Mouse (Mus musculus) neural tube, embryonic 12.5 days (tissue): ENCODE data around the gene Ap1s3. TPM values are rescaled to one million over a fixed set of nuclear protein-coding genes. Genes with fewer than 3 reads are reported as not detected.
A peak's percentile ranks its signal among the peaks of the same experiment; 100 is the strongest.

Source experiments
- ATAC-seq: fragments of 200-750 bp; cut with Nextera tagmentation; 2 replicates; pipeline ENCODE4 v1.8.0; 2017; ENCODE audit warnings: low read depth, mild to moderate bottlenecking, moderate TSS enrichment, moderate library complexity; ENCODE audit not compliant: low FRiP score
- H3K27ac ChIP-seq: fragments of 300-500 bp; sonication (generic); 2 replicates; pipeline ENCODE4 v1.5.1; 2016
- H3K27me3 ChIP-seq: fragments of 300-500 bp; sonication (generic); replicated peaks from 2 replicates; pipeline ENCODE4 v1.6.1; 2016; ENCODE audit warnings: mild to moderate bottlenecking
- H3K36me3 ChIP-seq: fragments of 300-500 bp; sonication (generic); 2 replicates; pipeline ENCODE4 v1.6.1; 2016; ENCODE audit warnings: mild to moderate bottlenecking
- H3K4me1 ChIP-seq: fragments of 300-500 bp; sonication (generic); 2 replicates; pipeline ENCODE4 v1.6.1; 2016
- H3K4me2 ChIP-seq: fragments of 300-500 bp; sonication (generic); replicated peaks from 2 replicates; pipeline ENCODE4 v1.6.1; 2016; ENCODE audit warnings: mild to moderate bottlenecking
- H3K4me3 ChIP-seq: fragments of 300-500 bp; sonication (generic); 2 replicates; pipeline ENCODE4 v1.5.1; 2016
- H3K9ac ChIP-seq: fragments of 300-500 bp; sonication (generic); 2 replicates; pipeline ENCODE4 v1.6.1; 2016; ENCODE audit warnings: mild to moderate bottlenecking
- H3K9me3 ChIP-seq: fragments of 300-500 bp; sonication (generic); 2 replicates; pipeline ENCODE4 v1.6.1; 2016; ENCODE audit warnings: mild to moderate bottlenecking
- WGBS: fragments of 180-500 bp; shearing (Covaris S2); methylation state at CpG from one replicate; pipeline ENCODE4 v1.1.7; 2016; 5-methylcytosine and 5-hydroxymethylcytosine counted together
- polyA plus RNA-seq: library from polyadenylated mRNA; unstranded; fragments of >200 nt; fragmentation: Nextera tagmentation; extraction: Ambion mirVana; gene quantifications from 2 replicates; pipeline ENCODE4 v1.2.1, GENCODE M21; 2016

The Ap1s3 gene
- polyA plus RNA-seq, 1 experiment from 2014 or later = not detected

- peak; percentile 77 for ATAC-seq
- Histone ChIP-seq H3K9ac (no peak overlapping the region), H3K4me1 (0 out of 2 replicates have a peak, but pooled peaks cover 6% of the 10 kb centered on the region), H3K27me3 (no peaks in the 10 kb centered on the region), H3K36me3 (0 out of 2 replicates have a peak, but pooled peaks cover 3% of the 10 kb centered on the region), H3K4me2 (no peak overlapping the region), H3K9me3 (no peaks in the 10 kb centered on the region), H3K4me3 (no peak overlapping the region), H3K27ac (no peak overlapping the region)
- 38% methylated on average over 9 of the region's 9 CpGs for WGBS
Measured at GRCm38 (mm10) chr1:79697382-79697781, 25.6 kb upstream of the Ap1s3 start.

DNA sequence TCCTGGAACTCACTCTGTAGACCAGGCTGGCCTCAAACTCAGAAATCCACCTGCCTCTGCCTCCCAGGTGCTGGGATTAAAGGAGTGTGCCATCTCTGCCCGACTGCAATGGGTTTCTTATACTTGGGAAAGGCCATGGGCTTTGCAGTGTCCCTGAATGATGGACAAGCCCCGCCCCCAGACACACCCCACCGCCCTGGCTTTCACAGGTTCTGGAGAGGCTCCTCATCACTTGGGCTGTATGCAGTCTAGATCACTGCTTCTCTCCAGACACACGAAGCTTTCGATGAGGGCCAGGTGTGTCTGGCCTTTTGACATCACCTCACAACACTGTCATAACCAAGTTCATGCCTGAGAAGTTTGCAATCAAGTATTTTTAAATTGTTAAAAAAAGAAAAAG is 25.2 kb upstream of the Ap1s3 start:
- peak; percentile 35; the same call in 1 of the 2 replicates for ATAC-seq
- H3K27ac ChIP-seq = no peak overlapping the region
- no peak overlapping the region for H3K9ac ChIP-seq
- H3K4me2 ChIP-seq = no peak overlapping the region
- H3K9me3 ChIP-seq = no peaks in the 10 kb centered on the region
- WGBS = 63% methylated on average over 5 of the region's 5 CpGs
- H3K36me3 ChIP-seq = 0 out of 2 replicates have a peak, but pooled peaks cover 3% of the 10 kb centered on the region
- 0 out of 2 replicates have a peak, but pooled peaks cover 6% of the 10 kb centered on the region for H3K4me1 ChIP-seq
- H3K27me3 ChIP-seq = no peaks in the 10 kb centered on the region
- H3K4me3 ChIP-seq = no peak overlapping the region

- Histone ChIP-seq H3K27ac (no peak overlapping the region), H3K4me1 (0 out of 2 replicates have a peak, but pooled peaks cover 4% of the 10 kb centered on the region), H3K9ac (no peak overlapping the region), H3K27me3 (no peaks in the 10 kb centered on the region), H3K4me2 (no peak overlapping the region), H3K36me3 (no peaks in the 10 kb centered on the region), H3K9me3 (no peaks in the 10 kb centered on the region), H3K4me3 (no peak overlapping the region)
- no peak for ATAC-seq
- WGBS = 92% methylated on average over 3 of the region's 3 CpGs
Measured at GRCm38 (mm10) chr1:79692482-79692881, 20.7 kb upstream of the Ap1s3 start.

GRCm38 (mm10) chr1:79687254-79687653 is 15.5 kb upstream of the Ap1s3 start:
- Histone ChIP-seq H3K9ac (no peak overlapping the region), H3K4me2 (no peak overlapping the region), H3K36me3 (no peaks in the 10 kb centered on the region), H3K9me3 (no peaks in the 10 kb centered on the region), H3K4me3 (no peak overlapping the region), H3K4me1 (no peaks in the 10 kb centered on the region), H3K27ac (no peak overlapping the region), H3K27me3 (no peaks in the 10 kb centered on the region)
- ATAC-seq = no peak
- 88% methylated on average over 1 of the region's 1 CpGs for WGBS

- Histone ChIP-seq H3K9me3 (no peaks in the 10 kb centered on the region), H3K36me3 (no peaks in the 10 kb centered on the region), H3K4me1 (no peaks in the 10 kb centered on the region), H3K4me3 (no peak overlapping the region), H3K27me3 (no peaks in the 10 kb centered on the region), H3K27ac (no peak overlapping the region), H3K9ac (no peak overlapping the region), H3K4me2 (no peak overlapping the region)
- no peak for ATAC-seq
Measured at GRCm38 (mm10) chr1:79684027-79684426, 12.3 kb upstream of the Ap1s3 start.

DNA sequence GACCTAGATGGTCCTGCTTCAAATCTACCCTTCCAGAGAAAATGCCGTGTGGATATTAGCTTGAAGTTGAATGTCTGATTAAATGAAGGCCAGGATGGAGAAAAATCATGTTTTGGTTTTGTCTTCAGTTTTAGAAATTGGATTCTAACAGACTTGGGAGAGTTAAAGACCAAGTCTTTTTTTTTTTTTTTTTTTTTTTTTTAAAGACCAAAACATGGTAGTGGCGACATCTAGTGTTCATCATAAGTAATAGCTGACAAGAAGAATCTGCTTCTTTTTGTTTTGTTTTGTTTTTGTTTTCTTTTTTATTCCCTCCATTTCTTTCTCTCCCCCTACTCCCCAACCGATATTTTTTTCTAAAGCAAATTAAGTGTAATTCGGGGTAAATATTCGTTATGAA is 11.2 kb upstream of the Ap1s3 start:
- no peaks in the 10 kb centered on the region for H3K27me3 ChIP-seq
- H3K36me3 ChIP-seq = no peaks in the 10 kb centered on the region
- no peaks in the 10 kb centered on the region for H3K4me1 ChIP-seq
- no peak overlapping the region for H3K4me3 ChIP-seq
- H3K9me3 ChIP-seq = no peaks in the 10 kb centered on the region
- H3K9ac ChIP-seq = no peak overlapping the region
- ATAC-seq = no peak
- H3K27ac ChIP-seq = no peak overlapping the region
- WGBS = 14% methylated on average over 5 of the region's 5 CpGs
- H3K4me2 ChIP-seq = no peak overlapping the region

DNA sequence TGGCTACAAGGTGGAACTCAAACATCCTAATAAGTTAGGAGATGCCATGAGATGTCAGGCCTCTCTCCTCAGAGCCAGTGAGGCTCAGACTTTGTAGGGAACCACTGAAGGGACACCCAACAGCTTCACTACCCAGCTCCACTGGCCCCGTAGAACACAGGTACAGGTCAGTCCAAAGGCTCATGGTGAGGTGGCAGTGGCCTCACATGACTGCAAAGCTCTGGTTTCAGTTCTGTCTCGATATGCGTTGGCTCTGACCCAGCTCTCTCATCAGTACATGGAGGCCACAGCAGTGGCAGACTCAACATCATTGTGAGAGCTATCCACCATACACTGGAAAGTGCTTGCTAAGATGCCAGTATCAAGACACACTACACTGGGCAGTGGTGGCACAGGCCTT is 9.0 kb upstream of the Ap1s3 start:
- Histone ChIP-seq H3K27ac (no peak overlapping the region), H3K27me3 (no peaks in the 10 kb centered on the region), H3K36me3 (no peaks in the 10 kb centered on the region), H3K4me1 (no peaks in the 10 kb centered on the region), H3K4me3 (no peak overlapping the region), H3K9ac (no peak overlapping the region), H3K9me3 (no peaks in the 10 kb centered on the region), H3K4me2 (no peak overlapping the region)
- ATAC-seq = no peak
- WGBS = 90% methylated on average over 3 of the region's 3 CpGs

DNA sequence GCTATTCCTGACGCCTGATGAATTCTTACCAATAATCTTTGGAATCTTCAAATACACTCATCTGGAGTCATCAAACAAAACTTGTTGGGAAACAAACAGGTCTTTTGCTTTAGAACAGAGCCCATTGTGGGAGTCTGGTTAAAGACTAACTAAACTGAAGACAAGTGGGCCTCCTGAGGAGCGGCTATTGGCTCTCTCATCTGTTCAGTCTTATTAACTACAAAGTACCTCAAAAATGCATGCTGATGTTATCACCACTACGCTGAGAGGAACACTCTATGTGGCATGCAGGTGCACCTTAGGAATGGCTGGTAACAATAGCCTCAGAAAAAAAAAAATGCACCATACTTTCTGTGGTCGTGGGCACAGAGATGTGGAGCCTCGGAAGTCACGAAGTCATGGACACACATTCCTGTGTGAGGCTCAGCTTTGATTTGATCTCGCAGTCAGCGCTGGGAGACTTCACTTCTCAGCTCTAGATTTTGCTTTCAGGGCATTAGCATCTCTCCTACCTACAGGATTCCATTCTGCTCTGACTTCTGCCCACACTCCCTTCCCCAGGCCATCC is 6.4 kb upstream of the Ap1s3 start:
- no peak for ATAC-seq

DNA sequence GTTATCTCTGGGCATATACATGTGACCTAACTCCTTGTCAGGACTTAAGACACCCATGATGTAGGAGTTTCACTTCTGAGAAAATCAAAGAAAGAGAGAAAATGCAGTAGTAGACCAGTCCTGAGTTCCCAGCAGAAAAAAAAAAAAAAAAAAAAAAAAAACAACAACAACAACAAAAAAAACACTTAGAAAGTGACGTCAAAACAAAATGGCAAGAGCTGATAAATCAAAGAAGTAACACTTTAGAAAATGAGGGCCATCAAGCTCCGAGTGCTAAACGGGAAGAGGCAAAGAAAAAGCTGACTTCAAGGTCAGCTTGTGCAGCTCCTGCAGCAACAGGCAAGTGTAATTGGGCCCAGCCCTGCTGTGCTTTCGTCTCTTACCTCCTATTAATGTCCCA is 3.9 kb upstream of the Ap1s3 start:
- no peak overlapping the region for H3K27ac ChIP-seq
- no peaks in the 10 kb centered on the region for H3K9me3 ChIP-seq
- H3K4me1 ChIP-seq = peaks cover 16% of the 10 kb centered on the region
- H3K9ac ChIP-seq = no peak overlapping the region
- no peak for ATAC-seq
- H3K27me3 ChIP-seq = peaks cover 30% of the 10 kb centered on the region
- H3K4me2 ChIP-seq = no peak overlapping the region
- H3K36me3 ChIP-seq = no peaks in the 10 kb centered on the region
- no peak overlapping the region for H3K4me3 ChIP-seq
- 73% methylated on average over 4 of the region's 4 CpGs for WGBS

More for the DNA sequence above, 6.4 kb upstream of the Ap1s3 start:
- Histone ChIP-seq H3K36me3 (no peaks in the 10 kb centered on the region), H3K9ac (no peak overlapping the region), H3K4me2 (no peak overlapping the region), H3K9me3 (no peaks in the 10 kb centered on the region), H3K27ac (no peak overlapping the region), H3K4me3 (no peak overlapping the region), H3K27me3 (peaks cover 5% of the 10 kb centered on the region), H3K4me1 (no peaks in the 10 kb centered on the region)
- 57% methylated on average over 8 of the region's 8 CpGs for WGBS

DNA sequence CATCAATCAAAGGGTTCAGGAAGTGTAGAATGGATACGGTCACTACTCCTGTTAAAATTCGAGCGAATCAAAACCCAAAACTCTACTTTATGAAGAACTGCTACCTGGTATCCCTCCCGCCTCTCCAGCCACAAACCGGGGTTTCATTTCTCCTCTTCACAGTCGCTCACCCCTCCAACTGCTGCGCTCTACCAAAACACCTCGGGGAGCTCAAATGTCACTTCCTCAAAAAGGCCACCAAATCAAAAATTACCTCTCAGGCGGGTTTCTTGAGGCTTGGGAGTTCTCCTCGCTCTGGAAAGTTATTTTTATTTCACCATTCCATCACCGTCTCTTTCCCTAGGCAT is 603 bp downstream of the Ap1s3 start:
- Histone ChIP-seq H3K9ac (peak overlapping the region; percentile 35; the same call in 1 of the 2 replicates), H3K36me3 (no peaks in the 10 kb centered on the region), H3K27me3 (peaks cover 35% of the 10 kb centered on the region), H3K4me1 (peaks cover 16% of the 10 kb centered on the region), H3K4me2 (peak overlapping the region; percentile 98), H3K4me3 (peak overlapping the region; percentile 48), H3K27ac (no peak overlapping the region), H3K9me3 (no peaks in the 10 kb centered on the region)
- ATAC-seq = no peak
- WGBS = under 1% methylated on average over 11 of the region's 11 CpGs

DNA sequence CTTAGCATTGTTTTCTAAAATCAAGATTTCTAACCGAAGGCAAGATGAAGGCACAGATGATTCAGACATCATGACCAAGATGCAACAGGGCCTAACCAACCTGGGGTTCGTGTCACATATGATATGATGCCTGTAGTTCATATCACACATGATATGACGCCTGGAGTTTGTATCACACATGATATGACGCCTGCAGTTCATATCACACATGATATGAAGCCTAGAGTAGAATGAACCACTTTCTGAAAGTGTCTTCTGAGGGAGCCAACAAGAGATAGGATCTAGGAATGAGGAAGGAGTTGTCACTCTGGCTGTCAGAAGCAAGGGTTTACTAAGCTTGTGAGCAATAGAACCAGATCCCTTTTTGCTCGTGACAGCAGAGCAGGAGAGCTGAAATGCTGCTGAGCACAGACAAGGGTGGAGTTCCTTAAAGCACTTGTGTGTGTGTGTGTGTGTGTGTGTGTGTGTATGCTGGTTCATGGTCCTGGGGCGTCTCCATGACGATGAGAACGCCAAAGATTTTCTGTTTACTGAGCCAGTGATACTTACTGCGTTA is 2.3 kb downstream of the Ap1s3 start:
- WGBS = 86% methylated on average over 9 of the region's 9 CpGs
- H3K9ac ChIP-seq = no peak overlapping the region
- peaks cover 16% of the 10 kb centered on the region for H3K4me1 ChIP-seq
- ATAC-seq = no peak
- peaks cover 35% of the 10 kb centered on the region for H3K27me3 ChIP-seq
- H3K4me2 ChIP-seq = no peak overlapping the region
- H3K36me3 ChIP-seq = no peaks in the 10 kb centered on the region
- H3K9me3 ChIP-seq = no peaks in the 10 kb centered on the region
- no peak overlapping the region for H3K27ac ChIP-seq
- no peak overlapping the region for H3K4me3 ChIP-seq

DNA sequence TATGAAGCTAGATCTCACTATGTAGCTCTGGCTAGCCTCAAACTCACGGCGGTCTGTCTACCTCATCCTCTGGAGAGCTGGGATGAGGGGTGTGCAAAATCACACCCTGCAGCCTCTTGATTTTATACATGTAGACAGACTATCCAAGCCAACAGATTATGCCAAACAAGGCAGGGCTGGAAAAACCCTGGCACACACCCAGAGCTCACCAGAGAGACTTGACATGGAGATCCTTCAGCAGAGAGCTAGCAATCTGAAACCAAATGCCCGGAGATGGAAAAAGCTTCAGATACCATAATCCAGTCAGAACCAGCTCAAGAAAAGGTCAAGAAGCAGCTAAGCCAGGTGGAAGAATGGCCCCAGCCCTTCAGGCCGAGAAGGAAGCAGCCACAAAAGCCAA is 6.9 kb downstream of the Ap1s3 start:
- Histone ChIP-seq H3K36me3 (no peaks in the 10 kb centered on the region), H3K9me3 (no peaks in the 10 kb centered on the region), H3K4me1 (no peaks in the 10 kb centered on the region), H3K27ac (no peak overlapping the region), H3K27me3 (no peaks in the 10 kb centered on the region), H3K4me2 (no peak overlapping the region), H3K9ac (no peak overlapping the region), H3K4me3 (no peak overlapping the region)
- WGBS = 90% methylated on average over 4 of the region's 4 CpGs
- ATAC-seq = no peak

GRCm38 (mm10) chr1:79659598-79659997 is 12.2 kb downstream of the Ap1s3 start:
- no peak overlapping the region for H3K4me3 ChIP-seq
- H3K27me3 ChIP-seq = no peaks in the 10 kb centered on the region
- WGBS = 90% methylated on average over 7 of the region's 7 CpGs
- H3K4me1 ChIP-seq = no peaks in the 10 kb centered on the region
- no peak overlapping the region for H3K9ac ChIP-seq
- no peaks in the 10 kb centered on the region for H3K9me3 ChIP-seq
- ATAC-seq = no peak
- H3K27ac ChIP-seq = no peak overlapping the region
- H3K36me3 ChIP-seq = no peaks in the 10 kb centered on the region
- no peak overlapping the region for H3K4me2 ChIP-seq
